Mouse (Mus musculus) CH12.LX (cell line): Measurements from ENCODE around the gene Galnt9. TPM values are rescaled to one million over a fixed set of nuclear protein-coding genes. Genes with fewer than 3 reads are reported as not detected.

Experiments used
- DNase-seq: peaks from one replicate; pipeline ENCODE4 v3.0.0-alpha.2; 2013; ENCODE audit errors: extremely low read depth
- H3K27ac ChIP-seq: 2 replicates; pipeline ENCODE4 v1.5.1; 2012; ENCODE audit warnings: low read depth, mild to moderate bottlenecking, control low read depth, moderate library complexity; ENCODE audit not compliant: insufficient read depth
- H3K27me3 ChIP-seq: replicated peaks from 2 replicates; pipeline ENCODE3; 2012; ENCODE audit warnings: inconsistent platforms
- H3K36me3 ChIP-seq, 2 experiments: replicated peaks in 1 of 2; 2 replicates each; pipeline versions ENCODE3 to v1.6.1; 2012; ENCODE audit warnings: inconsistent platforms in 1 of 2, low read length in 1 of 2, mild to moderate bottlenecking in 1 of 2, mixed read lengths in 1 of 2, moderate library complexity in 1 of 2; ENCODE audit not compliant: control insufficient read depth in 1 of 2, insufficient read depth in 1 of 2
- H3K4me1 ChIP-seq, 2 experiments: 2 replicates each; pipeline ENCODE4 v1.6.1; 2012; ENCODE audit warnings: inconsistent platforms in 1 of 2, moderate library complexity in 1 of 2; ENCODE audit not compliant: insufficient read depth in 2 of 2, control insufficient read depth in 1 of 2
- H3K4me2 ChIP-seq: 2 replicates; pipeline ENCODE4 v1.6.1; 2012; ENCODE audit warnings: low read depth, mild to moderate bottlenecking, control low read depth; ENCODE audit not compliant: poor library complexity, insufficient read depth, severe bottlenecking
- H3K4me3 ChIP-seq, 3 experiments: fragments of 150-350 bp in 1 of 3; sonication (generic) in 1 of 3; replicated peaks in 1 of 3; 2 replicates each; pipeline versions ENCODE3 to v1.5.1; 2011 to 2012; ENCODE audit warnings: low read depth in 2 of 3, low read length in 2 of 3, mild to moderate bottlenecking in 2 of 3, moderate library complexity in 2 of 3, control low read depth in 1 of 3, improper control_type of control experiment in 1 of 3, inconsistent platforms in 1 of 3, mixed read lengths in 1 of 3; ENCODE audit not compliant: poor library complexity in 1 of 3
- H3K79me2 ChIP-seq: replicated peaks from 2 replicates; pipeline ENCODE4 v1.6.1; 2012; ENCODE audit warnings: mild to moderate bottlenecking, moderate library complexity; ENCODE audit not compliant: control insufficient read depth, poor library complexity, insufficient read depth, severe bottlenecking; ENCODE audit errors: extremely low read depth
- H3K9ac ChIP-seq: 2 replicates; pipeline ENCODE4 v1.6.1; 2012; ENCODE audit warnings: low read depth, mild to moderate bottlenecking, control low read depth, moderate library complexity; ENCODE audit not compliant: insufficient read depth
- H3K9me3 ChIP-seq: replicated peaks from 2 replicates; pipeline ENCODE3; 2012; ENCODE audit warnings: low read length, inconsistent platforms, mixed read lengths
- CHD2 ChIP-seq: IDR thresholded peaks from 2 replicates; pipeline ENCODE4 v1.6.1; 2011; ENCODE audit warnings: low read length, improper control_type of control experiment
- CTCF ChIP-seq, 2 experiments: IDR thresholded peaks in 1 of 2; conservative IDR thresholded peaks in 1 of 2; 2 replicates each; pipeline ENCODE4 v1.5.1; 2011 to 2012; ENCODE audit warnings: low read depth in 2 of 2, low read length in 2 of 2, improper control_type of control experiment in 1 of 2, inconsistent platforms in 1 of 2, mild to moderate bottlenecking in 1 of 2, moderate library complexity in 1 of 2
- E2F4 ChIP-seq: IDR thresholded peaks from 2 replicates; pipeline ENCODE4 v1.6.1; 2011; ENCODE audit warnings: low read depth, low read length, improper control_type of control experiment; ENCODE audit not compliant: insufficient replicate concordance
- ELF1 ChIP-seq: IDR thresholded peaks from 2 replicates; pipeline ENCODE4 v1.6.1; 2014; ENCODE audit warnings: low read depth, mild to moderate bottlenecking, inconsistent platforms, low read length, improper control_type of control experiment
- GABPA ChIP-seq: IDR thresholded peaks from 2 replicates; pipeline ENCODE4 v1.6.1; 2012; ENCODE audit warnings: low read depth, low read length, improper control_type of control experiment, inconsistent platforms; ENCODE audit not compliant: insufficient replicate concordance
- IRF4 ChIP-seq: IDR thresholded peaks from 2 replicates; pipeline ENCODE4 v1.6.1; 2014; ENCODE audit warnings: low read depth, mild to moderate bottlenecking, inconsistent platforms, low read length, improper control_type of control experiment
- JUN ChIP-seq: IDR thresholded peaks from 2 replicates; pipeline ENCODE4 v1.6.1; 2011; ENCODE audit warnings: low read depth, mild to moderate bottlenecking, low read length, improper control_type of control experiment, moderate library complexity; ENCODE audit not compliant: insufficient read depth
- KAT2A ChIP-seq: IDR thresholded peaks from 2 replicates; pipeline ENCODE4 v1.6.1; 2012; ENCODE audit warnings: low read length, improper control_type of control experiment, inconsistent platforms; ENCODE audit not compliant: insufficient replicate concordance
- MAZ ChIP-seq: IDR thresholded peaks from 2 replicates; pipeline ENCODE4 v1.6.1; 2012; ENCODE audit warnings: low read depth, mild to moderate bottlenecking, inconsistent platforms, low read length, improper control_type of control experiment, moderate library complexity
- MEF2A ChIP-seq: IDR thresholded peaks from 2 replicates; pipeline ENCODE4 v1.6.1; 2014; ENCODE audit warnings: low read depth, mild to moderate bottlenecking, inconsistent platforms, low read length, improper control_type of control experiment, borderline replicate concordance
- MXI1 ChIP-seq: IDR thresholded peaks from 2 replicates; pipeline ENCODE4 v1.6.1; 2011; ENCODE audit warnings: mild to moderate bottlenecking, low read depth, low read length, improper control_type of control experiment
- RCOR1 ChIP-seq: conservative IDR thresholded peaks from 2 replicates; pipeline ENCODE4 v1.6.1; 2012; ENCODE audit warnings: low read depth, mild to moderate bottlenecking, inconsistent platforms, low read length, improper control_type of control experiment
- UBTF ChIP-seq: IDR thresholded peaks from 2 replicates; pipeline ENCODE4 v1.6.1; 2012; ENCODE audit warnings: low read depth, mild to moderate bottlenecking, inconsistent platforms, low read length, improper control_type of control experiment, moderate library complexity
- USF2 ChIP-seq: conservative IDR thresholded peaks from 2 replicates; pipeline ENCODE4 v1.6.1; 2011; ENCODE audit warnings: low read depth, low read length, improper control_type of control experiment
- ZC3H11A ChIP-seq: IDR thresholded peaks from 2 replicates; pipeline ENCODE4 v1.6.1; 2012; ENCODE audit warnings: low read depth, mild to moderate bottlenecking, inconsistent platforms, low read length, improper control_type of control experiment
- ZKSCAN1 ChIP-seq: IDR thresholded peaks from 2 replicates; pipeline ENCODE4 v1.6.1; 2012; ENCODE audit warnings: low read depth, inconsistent platforms, low read length, improper control_type of control experiment, borderline replicate concordance
- ZMIZ1 ChIP-seq: IDR thresholded peaks from 2 replicates; pipeline ENCODE4 v1.6.1; 2012; ENCODE audit warnings: low read depth, mild to moderate bottlenecking, inconsistent platforms, low read length, improper control_type of control experiment
- dilution Hi-C: fragments of 300-500 bp; cut with MboI; formaldehyde crosslinking; loops from 2 replicates; pipeline ENCODE4 v1.14.3; 2020; ENCODE audit warnings: low sequenced_read_pairs; ENCODE audit not compliant: extremely low pct_unique_long_range_greater_than_20kb, extremely low pct_ligation_motif_present
- in situ Hi-C: fragments of 300-500 bp; cut with MboI; formaldehyde crosslinking; loops from 3 replicates; pipeline ENCODE4 v1.14.3; 2019; ENCODE audit warnings: low sequenced_read_pairs, low pct_ligation_motif_present, low pct_unique_long_range_greater_than_20kb, mixed read lengths
- polyA plus RNA-seq: library from polyadenylated mRNA; unstranded; fragments of >175 nt; gene quantifications from 2 replicates; pipeline ENCODE4 v1.2.1, GENCODE M21; 2012; ENCODE audit warnings: low read depth; ENCODE audit not compliant: insufficient read length
- total RNA-seq, 2 experiments: library from RNA; depleted of rRNA; stranded (reverse); fragments of 300-350 nt in 1 of 2; fragments of >200 nt in 1 of 2; gene quantifications; 2 replicates each; pipeline ENCODE4 v1.2.3; 2012 to 2014

Galnt9 gene
- total and polyA plus RNA-seq, 3 experiments: not detected

- in situ Hi-C loops (no loop called here), dilution Hi-C loops (no loop called here)
- no peaks in the 10 kb centered on the region for H3K79me2 ChIP-seq
- H3K4me3 ChIP-seq: no peak overlapping the region
- H3K4me2 ChIP-seq: no peak overlapping the region
- no peak for DNase-seq
- peaks cover 0 to 4% of the 10 kb centered on the region in 2 experiments for H3K36me3 ChIP-seq
- H3K4me1 ChIP-seq: peaks cover 0 to 3% of the 10 kb centered on the region in 2 experiments; a peak in 2 of 4 replicates
- TF ChIP-seq ZMIZ1 (no peak), KAT2A (no peak), CHD2 (no peak), CTCF (conservative IDR thresholded peaks at IDR 0.05 in 1 of 2, IDR thresholded peaks at IDR 0.05 in 1 of 2; ENCODE audit: low read depth in 2 of 2, low read length in 2 of 2) (no peak), ZKSCAN1 (no peak), ELF1 (no peak), JUN (no peak), RCOR1 (no peak)
- TF ChIP-seq, all 38 proteins: peak for 0
- no peak overlapping the region for H3K9ac ChIP-seq
- H3K27ac ChIP-seq: no peak overlapping the region
- H3K27me3 ChIP-seq: no peaks in the 10 kb centered on the region
- H3K9me3 ChIP-seq: no peaks in the 10 kb centered on the region
Observed at GRCm38 (mm10) chr5:110520974-110521373, 23.2 kb upstream of the Galnt9 start.

DNA sequence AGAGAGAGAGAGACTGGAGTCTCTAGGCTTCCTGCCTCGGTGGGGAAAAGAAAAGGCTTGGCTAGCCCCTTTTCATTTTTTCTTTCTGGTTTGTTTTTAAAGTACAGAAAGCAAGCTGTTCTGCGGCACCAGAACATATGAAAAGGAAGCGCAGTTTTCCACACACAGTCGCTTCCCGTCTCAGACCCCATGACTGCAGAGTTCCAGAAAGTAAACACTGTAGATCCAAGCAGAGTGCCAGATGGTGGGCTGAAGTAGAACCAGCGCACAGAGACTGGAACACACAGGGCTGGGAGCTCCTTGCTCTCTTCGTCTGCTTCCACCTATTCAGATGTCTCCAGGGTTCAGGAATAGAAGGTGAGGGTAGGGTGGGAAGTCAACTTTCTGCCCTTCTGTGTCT is 22.3 kb upstream of the Galnt9 start:
- dilution Hi-C loops: no loop called here
- Histone ChIP-seq H3K9ac (no peak overlapping the region), H3K4me1 (no peaks in the 10 kb centered on the region), H3K36me3 (peaks cover 0 to 4% of the 10 kb centered on the region in 2 experiments), H3K79me2 (no peaks in the 10 kb centered on the region), H3K27me3 (no peaks in the 10 kb centered on the region), H3K9me3 (no peaks in the 10 kb centered on the region), H3K27ac (no peak overlapping the region), H3K4me3 (no peak overlapping the region), H3K4me2 (no peak overlapping the region)
- in situ Hi-C loops: no loop called here
- DNase-seq: no peak
- TF ChIP-seq ELF1: no peak
- TF ChIP-seq E2F4: no peak
- TF ChIP-seq MAZ: no peak
- TF ChIP-seq ZC3H11A: no peak
- no peak for TF ChIP-seq GABPA
- TF ChIP-seq IRF4: no peak
- TF ChIP-seq MXI1: no peak
- no peak for TF ChIP-seq USF2
- TF ChIP-seq UBTF: no peak
- TF ChIP-seq KAT2A: no peak
- no peak for TF ChIP-seq MEF2A
- TF ChIP-seq RCOR1: no peak
